12 mouse cellular contexts compared by ENCODE assay signal in genomic region chr4:8113558-8113957, GRCm38 (mm10).
DNase-seq lines count a peak whose midpoint lies in the region; ATAC-seq and TF ChIP-seq lines count a peak whose summit lies in the region.
"Had no signal": no experiment of that assay in that cellular context is flagged by ENCODE, and none has a peak within 500 bp of the region (broad histone marks: within the 10 kb centered on the region; RNA-seq: fewer than 3 reads in every experiment).

No protein-coding gene starts in this region.

- H3K4me2 ChIP-seq in kidney, embryonic 15.5 days, result no peak overlapping the region
- no peak overlapping the region for H3K4me2 ChIP-seq in heart, embryonic 14.5 days (ENCODE audit: low read length)
- H3K4me2 ChIP-seq: forebrain, embryonic 12.5 days; intestine, embryonic 15.5 days; liver, embryonic 12.5 days had no signal

- H3K27ac ChIP-seq in kidney, adult 2 months (ENCODE audit: insufficient read depth, low read depth, low read length), result no peak overlapping the region
- no peak overlapping the region for H3K27ac ChIP-seq in kidney, embryonic 15.5 days
- H3K27ac ChIP-seq in heart, embryonic 14.5 days (replicated peaks in 1 of 2; ENCODE audit: control insufficient read depth in 1 of 2, insufficient read depth in 1 of 2, low read depth in 2 of 2, low read length in 2 of 2), result no peak overlapping the region
- no peak overlapping the region for H3K27ac ChIP-seq in layer of hippocampus, adult 2 months
- H3K27ac ChIP-seq: forebrain, embryonic 12.5 days; intestine, embryonic 15.5 days; liver, embryonic 12.5 days had no signal

- H3K36me3 ChIP-seq in kidney, adult 2 months (ENCODE audit: control insufficient read depth, insufficient read depth, low read length), result no peaks in the 10 kb centered on the region
- no peaks in the 10 kb centered on the region for H3K36me3 ChIP-seq in kidney, embryonic 15.5 days
- H3K36me3 ChIP-seq in heart, embryonic 14.5 days (ENCODE audit: control insufficient read depth, insufficient read depth, low read length), result no peaks in the 10 kb centered on the region
- H3K36me3 ChIP-seq: forebrain, embryonic 12.5 days; intestine, embryonic 15.5 days; liver, embryonic 12.5 days had no signal

- no peak overlapping the region for H3K4me3 ChIP-seq in kidney, adult 2 months (ENCODE audit: insufficient read depth, low read depth, low read length)
- no peak overlapping the region for H3K4me3 ChIP-seq in kidney, embryonic 15.5 days (replicated peaks)
- no peak overlapping the region for H3K4me3 ChIP-seq in heart, embryonic 14.5 days (ENCODE audit: control insufficient read depth in 1 of 2, insufficient read depth in 1 of 2, low read depth in 1 of 2, low read length in 2 of 2)
- H3K4me3 ChIP-seq in layer of hippocampus, adult 2 months, result no peak overlapping the region
- H3K4me3 ChIP-seq: forebrain, embryonic 12.5 days; intestine, embryonic 15.5 days; liver, embryonic 12.5 days had no signal

- no peak for ATAC-seq in kidney, embryonic 15.5 days (replicated peaks; ENCODE audit: low FRiP score)
- ATAC-seq in heart, embryonic 14.5 days (ENCODE audit: insufficient number of reproducible peaks, insufficient read depth, low FRiP score, low read depth), result peak; percentile 59; the same call in 1 of the 2 replicates
- ATAC-seq: intestine, embryonic 15.5 days; liver, embryonic 12.5 days had no signal

- WGBS in kidney, adult 2 months, result 67% methylated on average over 3 of the region's 3 CpGs
- 72% methylated on average over 3 of the region's 3 CpGs for whole genome bisulfite sequencing in kidney, embryonic 15.5 days
- WGBS in heart, embryonic 14.5 days, result 54% methylated on average over 3 of the region's 3 CpGs

- DNase-seq in kidney, adult 2 months, result peak; percentile 55
- DNase-seq in kidney, postnatal 14 days, result peak; percentile 39
- no peak for DNase-seq in layer of hippocampus, adult 2 months (ENCODE audit: low spot score in 2 of 2)
- no peak for DNase-seq in thymus, postnatal 36 days
- no peak for DNase-seq in layer of hippocampus, postnatal 10 days (ENCODE audit: low spot score in 2 of 2)
- DNase-seq: cerebellum, adult 11-12 months; embryo, embryonic 11 days had no signal

- TF ChIP-seq CTCF in kidney, adult 2 months (conservative IDR thresholded peaks at IDR 0.05; ENCODE audit: insufficient read depth, insufficient read length, low read depth, low read length), result no peak
- TF ChIP-seq CTCF in layer of hippocampus, adult 2 months (conservative IDR thresholded peaks at IDR 0.05), result no peak

- H3K4me1 ChIP-seq in kidney, adult 2 months (ENCODE audit: control insufficient read depth, insufficient read depth, low read length), result no peaks in the 10 kb centered on the region
- no peaks in the 10 kb centered on the region for H3K4me1 ChIP-seq in kidney, embryonic 15.5 days
- no peaks in the 10 kb centered on the region for H3K4me1 ChIP-seq in heart, embryonic 14.5 days (ENCODE audit: control insufficient read depth in 2 of 2, insufficient read depth in 2 of 2, low read length in 2 of 2)
- H3K4me1 ChIP-seq: intestine, embryonic 15.5 days; liver, embryonic 12.5 days had no signal

- H3K9ac ChIP-seq in kidney, embryonic 15.5 days, result no peak overlapping the region
- no peak overlapping the region for H3K9ac ChIP-seq in heart, embryonic 14.5 days (ENCODE audit: low read length)
- H3K9ac ChIP-seq: forebrain, embryonic 12.5 days; intestine, embryonic 15.5 days; liver, embryonic 12.5 days had no signal

- no peaks in the 10 kb centered on the region for H3K27me3 ChIP-seq in kidney, adult 2 months (replicated peaks; ENCODE audit: control insufficient read depth, insufficient read depth, low read length)
- H3K27me3 ChIP-seq in kidney, embryonic 15.5 days, result no peaks in the 10 kb centered on the region
- no peaks in the 10 kb centered on the region for H3K27me3 ChIP-seq in heart, embryonic 14.5 days (ENCODE audit: control insufficient read depth, insufficient read depth, low read length)
- H3K27me3 ChIP-seq: forebrain, embryonic 12.5 days; intestine, embryonic 15.5 days; liver, embryonic 12.5 days had no signal

- TF ChIP-seq POLR2A in kidney, adult 2 months (IDR thresholded peaks at IDR 0.05; ENCODE audit: low read depth, low read length), result no peak

- no peaks in the 10 kb centered on the region for H3K9me3 ChIP-seq in kidney, embryonic 15.5 days (replicated peaks)
- H3K9me3 ChIP-seq in heart, embryonic 14.5 days (ENCODE audit: control insufficient read depth, low read length), result no peaks in the 10 kb centered on the region
- H3K9me3 ChIP-seq: forebrain, embryonic 12.5 days; intestine, embryonic 15.5 days; liver, embryonic 12.5 days had no signal

Comparison
In these comparisons a context has a peak if more than half of its experiments do, and no peak if none do; other contexts are left out.
1. DNase-seq: peak in kidney, adult 2 months (single experiment) and kidney, postnatal 14 days (single experiment); none in layer of hippocampus, adult 2 months (0 of 2), thymus, postnatal 36 days (0 of 2) and layer of hippocampus, postnatal 10 days (0 of 2).